Mouse (Mus musculus) brown adipose tissue, adult 24 weeks (tissue): ENCODE measurements around the gene Sept7. TPM values are rescaled to one million over a fixed set of nuclear protein-coding genes. Genes with fewer than 3 reads are reported as not detected.
A peak's percentile ranks its signal among the peaks of the same experiment; 100 is the strongest.

ENCODE experiments used
- H3K27ac ChIP-seq: fragments of 200-500 bp; replicated peaks from 2 replicates; pipeline ENCODE4 v1.5.1; 2012; ENCODE audit warnings: low read depth, mild to moderate bottlenecking, low read length
- H3K4me1 ChIP-seq: fragments of 200-500 bp; 2 replicates; pipeline ENCODE4 v1.6.1; 2012; ENCODE audit warnings: low read length, mixed read lengths; ENCODE audit not compliant: control insufficient read depth, insufficient read depth, insufficient read length
- H3K4me3 ChIP-seq: fragments of 200-500 bp; 2 replicates; pipeline ENCODE4 v1.5.1; 2012; ENCODE audit warnings: low read depth, mild to moderate bottlenecking, low read length, moderate library complexity; ENCODE audit not compliant: insufficient read depth
- polyA plus RNA-seq: library from polyadenylated mRNA; stranded (reverse); fragments of >200 nt; gene quantifications from 2 replicates; pipeline ENCODE4 v1.2.4, GENCODE M21; 2012; ENCODE audit not compliant: missing spikeins, insufficient read depth, insufficient read length

Gene Sept7
- polyA plus RNA-seq, 1 experiment = 112 TPM

DNA sequence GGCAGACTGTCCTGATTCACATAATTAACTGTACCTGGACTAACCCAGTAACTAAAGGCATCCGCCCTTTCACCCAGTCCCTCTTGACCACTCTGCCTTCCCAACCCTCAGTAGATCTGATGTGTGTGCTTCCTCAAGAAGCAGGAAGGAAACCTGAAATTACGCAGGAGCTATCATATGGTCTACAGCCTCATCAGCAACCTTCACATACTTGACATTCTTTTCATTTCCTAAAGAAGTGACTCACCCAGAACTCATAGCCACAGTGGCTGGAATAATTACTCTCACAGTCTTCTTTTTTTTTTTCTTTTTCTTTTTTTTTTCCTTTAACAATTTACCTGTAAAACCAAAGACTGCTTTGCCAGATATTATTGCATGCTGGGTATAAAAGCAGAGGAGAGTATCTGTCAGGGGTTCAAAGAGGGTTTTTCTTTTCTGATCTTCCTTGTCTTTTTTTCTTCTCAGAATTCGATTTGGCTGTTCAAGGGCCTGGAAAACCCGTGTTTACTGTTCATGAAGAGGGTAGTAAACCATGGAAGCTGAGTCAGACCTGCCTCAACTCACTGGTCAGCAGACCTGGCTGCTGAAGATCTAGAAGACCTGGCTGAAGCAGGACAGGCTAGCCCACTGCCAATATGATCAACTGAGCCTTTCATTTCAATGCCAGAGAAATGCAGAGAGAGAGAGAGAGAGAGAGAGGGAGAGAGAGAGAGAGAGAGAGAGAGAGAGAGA lies 8.1 kb upstream of the Sept7 start:
- peak overlapping the region; percentile 63 for H3K27ac ChIP-seq
- H3K4me1 ChIP-seq = peaks cover 2% of the 10 kb centered on the region; the same call in 1 of the 2 replicates
- no peak overlapping the region for H3K4me3 ChIP-seq

DNA sequence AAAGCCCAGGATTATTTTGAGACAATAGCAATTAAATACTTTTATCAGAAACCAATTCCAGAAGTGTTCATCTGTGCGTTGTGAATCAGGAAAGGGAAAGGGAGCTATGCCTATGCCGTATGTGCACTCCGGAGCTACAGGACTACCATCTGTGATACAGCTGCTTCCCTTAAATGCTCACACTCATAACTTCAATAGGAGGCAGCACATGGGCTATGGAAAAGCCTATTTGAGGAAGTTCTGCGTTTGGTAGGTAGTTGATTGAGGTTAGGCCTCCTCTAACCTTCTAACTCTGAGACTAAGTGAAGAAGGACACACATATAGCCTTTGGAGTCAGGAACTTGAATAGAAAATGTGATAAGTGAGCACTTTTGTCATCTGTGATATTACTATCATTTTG lies 7.1 kb upstream of the Sept7 start:
- H3K27ac ChIP-seq = no peak overlapping the region
- H3K4me3 ChIP-seq = no peak overlapping the region
- peaks cover 2% of the 10 kb centered on the region; the same call in 1 of the 2 replicates for H3K4me1 ChIP-seq

DNA sequence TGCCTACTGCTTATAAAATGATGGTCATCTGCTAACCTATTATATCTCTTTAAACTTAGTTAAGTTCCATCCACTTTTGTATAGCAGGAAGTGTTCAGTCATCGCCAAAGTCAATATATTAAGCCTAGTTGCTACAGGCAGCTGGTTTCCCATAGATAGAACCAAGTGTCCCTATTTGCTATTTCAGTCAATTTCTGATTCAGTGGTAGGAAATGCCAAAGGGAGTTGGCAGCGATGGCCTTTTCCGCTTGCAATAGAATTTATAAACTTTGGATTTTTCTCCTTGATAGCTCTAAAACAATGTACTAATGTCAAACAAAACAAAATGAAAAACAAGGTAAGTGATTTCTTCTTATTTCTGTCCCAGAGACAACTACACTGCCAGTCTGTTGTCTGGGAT lies 5.7 kb upstream of the Sept7 start:
- no peak overlapping the region for H3K27ac ChIP-seq
- H3K4me1 ChIP-seq = peaks cover 2% of the 10 kb centered on the region; the same call in 1 of the 2 replicates
- H3K4me3 ChIP-seq = no peak overlapping the region

DNA sequence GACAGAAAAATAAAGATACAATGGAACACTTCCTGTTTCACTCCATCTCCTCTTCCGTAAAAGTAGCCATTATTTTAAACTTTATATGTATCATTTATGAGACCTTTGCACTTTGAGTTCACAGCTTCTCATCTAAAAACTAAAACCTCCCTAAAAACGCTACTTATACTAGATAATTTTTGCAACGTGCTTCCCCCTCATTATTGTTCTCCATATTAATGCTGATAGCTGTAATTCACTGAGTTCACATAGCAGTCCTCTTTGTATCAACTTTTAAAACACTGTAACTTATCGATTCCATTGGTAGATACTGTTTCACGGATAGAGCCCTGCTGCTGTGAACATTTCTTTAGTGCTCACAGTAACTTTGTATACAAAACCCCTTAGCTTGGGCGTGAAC lies 1.1 kb upstream of the Sept7 start:
- H3K4me1 ChIP-seq = no peaks in the 10 kb centered on the region
- H3K4me3 ChIP-seq = peak overlapping the region; percentile 96
- H3K27ac ChIP-seq = peak overlapping the region; percentile 98

DNA sequence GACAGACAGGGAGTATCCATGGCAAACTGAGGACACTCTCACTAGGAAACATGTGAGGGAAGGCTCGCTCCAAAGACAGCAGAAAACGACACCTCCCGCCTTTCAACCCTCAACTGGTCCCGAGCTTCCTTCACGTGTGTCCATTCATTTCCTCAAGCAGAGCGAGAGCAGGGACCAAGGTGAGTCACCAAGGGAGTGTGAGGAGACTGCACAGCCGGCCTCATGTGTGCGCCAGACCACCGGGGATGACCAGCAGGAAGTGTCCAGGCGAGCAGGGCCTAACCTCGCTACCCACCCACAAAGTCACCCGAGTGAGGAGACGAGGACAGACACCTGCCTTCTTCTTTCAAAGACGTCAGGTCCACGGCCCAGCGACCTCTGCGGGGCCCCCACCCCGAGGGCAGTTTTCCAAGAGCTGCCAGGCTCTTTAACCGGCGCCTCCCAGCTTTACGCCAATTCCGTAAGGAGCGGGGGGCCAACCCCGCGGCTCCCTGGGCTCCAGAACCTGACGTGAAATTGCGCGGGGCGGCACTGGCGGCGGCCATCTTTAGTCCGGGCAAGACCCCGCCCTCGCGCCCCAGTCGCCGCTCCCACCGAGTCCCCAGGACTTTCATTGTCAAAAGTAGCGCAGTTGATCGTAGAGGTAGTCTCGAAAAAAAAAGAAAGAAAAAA lies 492 bp upstream of the Sept7 start:
- Histone ChIP-seq H3K27ac (peak overlapping the region; percentile 98), H3K4me1 (no peaks in the 10 kb centered on the region), H3K4me3 (peak overlapping the region; percentile 96)

DNA sequence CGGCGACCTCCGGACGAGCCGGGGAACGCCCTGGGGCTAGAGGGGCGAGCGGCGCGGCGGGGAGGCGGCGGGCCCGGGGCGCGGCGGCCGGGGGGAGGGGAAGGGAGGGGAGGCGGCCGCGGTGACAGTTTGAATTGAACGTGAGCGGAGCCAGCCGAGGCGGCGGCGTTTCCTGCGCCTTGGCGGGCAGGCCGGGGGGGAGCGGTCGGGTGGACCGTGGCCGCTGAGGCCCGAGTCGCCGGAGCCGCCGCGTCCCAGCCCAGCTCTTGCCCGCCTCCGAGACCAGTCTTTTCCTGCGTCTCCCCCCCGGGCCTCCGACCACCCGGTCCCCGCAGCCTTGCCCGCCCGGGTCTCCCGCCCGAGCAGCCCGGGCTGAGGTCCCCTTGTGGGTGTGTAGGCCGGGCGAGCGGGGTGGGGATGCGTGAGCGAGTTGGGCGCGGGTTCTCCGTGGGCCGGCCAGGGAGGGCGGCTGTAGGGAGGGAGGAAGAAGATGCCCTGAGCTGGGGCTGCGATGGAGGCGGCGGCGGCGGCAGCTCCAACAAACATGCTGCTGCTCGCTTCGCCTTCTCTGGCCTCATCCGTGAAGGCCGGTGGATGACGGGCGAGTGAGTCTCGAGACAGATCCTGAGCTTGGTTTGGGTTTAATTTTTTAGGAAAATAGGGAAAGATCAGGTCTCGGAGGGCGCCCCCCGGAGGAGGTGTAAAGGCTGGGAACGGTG lies 679 bp downstream of the Sept7 start:
- Histone ChIP-seq H3K4me3 (peak overlapping the region; percentile 92), H3K4me1 (no peaks in the 10 kb centered on the region), H3K27ac (peak overlapping the region; percentile 60)

DNA sequence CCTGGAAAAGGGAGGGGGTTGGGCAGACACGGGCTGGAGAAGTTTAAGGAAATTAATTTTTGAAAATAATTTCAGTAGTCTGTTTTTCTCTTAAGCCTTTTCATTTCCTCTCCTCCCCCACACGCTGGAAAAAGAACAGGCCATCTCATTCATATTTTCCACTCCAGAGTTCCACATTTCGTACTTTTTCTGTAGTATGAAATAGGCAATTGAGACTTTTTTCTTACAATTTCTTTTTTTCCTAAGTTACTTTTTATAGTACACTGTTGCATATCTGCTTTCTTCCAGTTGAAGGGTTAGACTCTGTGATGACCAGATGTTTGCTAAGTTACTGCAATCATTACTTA lies 1.2 kb downstream of the Sept7 start:
- H3K4me3 ChIP-seq = peak overlapping the region; percentile 92
- no peaks in the 10 kb centered on the region for H3K4me1 ChIP-seq
- peak overlapping the region; percentile 53 for H3K27ac ChIP-seq

DNA sequence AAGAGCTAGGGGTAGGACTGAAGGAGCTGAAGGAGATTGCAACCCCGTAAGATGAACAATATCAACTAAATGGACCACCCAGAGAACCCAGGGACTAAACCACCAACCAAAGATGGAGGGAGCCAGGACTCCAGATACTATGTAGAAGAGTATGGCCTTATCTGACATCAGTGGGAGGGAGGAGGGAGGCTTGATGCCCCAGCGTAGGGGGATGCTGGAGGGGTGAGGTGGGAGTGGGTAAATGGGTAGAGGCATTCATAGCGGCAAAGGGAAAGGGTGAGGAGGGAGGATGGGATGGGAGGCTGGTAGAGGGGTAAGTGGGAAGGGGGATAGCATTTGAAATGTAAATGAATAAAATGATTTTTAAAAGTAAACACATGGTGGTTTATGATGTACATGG lies 8.2 kb downstream of the Sept7 start:
- no peaks in the 10 kb centered on the region; the same call in 1 of the 2 replicates for H3K4me1 ChIP-seq

DNA sequence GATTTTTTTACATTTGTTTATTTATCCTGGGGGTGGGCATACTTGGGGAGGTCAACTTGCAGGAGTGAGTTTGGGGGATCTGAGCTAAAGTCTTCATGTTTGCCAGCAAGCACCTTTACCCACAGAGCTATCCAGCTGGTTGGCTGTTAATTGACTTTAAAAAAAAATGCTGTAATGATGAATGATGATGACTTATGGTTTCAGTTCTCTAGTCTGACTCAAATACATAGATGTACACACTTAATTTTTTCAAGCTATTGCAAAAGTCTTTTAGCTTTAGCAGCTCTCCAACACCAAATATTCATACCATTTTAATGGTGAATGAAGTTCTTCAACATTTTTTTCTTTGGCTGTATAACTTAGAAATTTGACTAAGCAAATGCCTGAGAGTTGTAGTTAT lies 8.7 kb downstream of the Sept7 start:
- H3K4me3 ChIP-seq = no peak overlapping the region
- no peak overlapping the region for H3K27ac ChIP-seq
- H3K4me1 ChIP-seq = no peaks in the 10 kb centered on the region; the same call in 1 of the 2 replicates

More for the DNA sequence above, 8.2 kb downstream of the Sept7 start:
- no peak overlapping the region for H3K27ac ChIP-seq
- no peak overlapping the region for H3K4me3 ChIP-seq

DNA sequence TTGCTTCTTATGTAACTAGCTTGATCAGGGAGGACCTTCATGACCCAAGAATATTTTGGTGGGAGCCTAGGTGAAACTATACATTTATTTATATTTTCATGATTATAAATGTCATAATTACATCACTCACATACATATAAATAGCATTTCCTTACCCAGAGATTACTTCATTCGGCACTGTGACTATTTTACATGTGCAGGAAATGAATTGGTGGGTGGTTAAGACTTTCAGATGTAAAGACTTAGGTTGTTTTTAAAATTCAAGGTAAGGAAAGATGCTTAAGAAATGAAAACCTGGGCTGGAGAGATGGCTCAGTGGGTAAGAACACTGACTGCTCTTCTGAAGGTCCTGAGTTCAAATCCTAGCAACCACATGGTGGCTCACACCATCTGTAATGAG lies 9.8 kb downstream of the Sept7 start:
- Histone ChIP-seq H3K27ac (no peak overlapping the region), H3K4me1 (no peaks in the 10 kb centered on the region; the same call in 1 of the 2 replicates), H3K4me3 (no peak overlapping the region)

DNA sequence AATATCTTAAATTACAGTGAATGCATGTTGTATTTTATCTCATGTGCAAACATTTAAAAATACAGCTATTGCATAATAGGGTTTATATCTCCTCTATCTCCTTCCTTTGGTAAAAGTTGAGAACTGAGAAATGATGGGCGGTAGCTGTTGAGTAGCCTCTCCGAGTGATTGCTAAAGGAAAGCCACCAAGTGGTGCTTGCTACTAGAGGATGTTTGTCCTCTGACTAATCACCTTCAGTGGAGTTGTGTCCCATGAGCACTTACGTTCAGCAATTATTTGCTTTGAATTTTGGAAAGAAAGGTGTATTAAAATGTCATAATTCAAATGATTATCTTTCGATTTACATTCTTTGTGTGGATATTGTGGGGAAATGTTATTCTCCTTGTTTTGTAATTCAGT lies 13.6 kb downstream of the Sept7 start:
- Histone ChIP-seq H3K4me1 (no peaks in the 10 kb centered on the region; the same call in 1 of the 2 replicates), H3K4me3 (no peak overlapping the region), H3K27ac (no peak overlapping the region)

DNA sequence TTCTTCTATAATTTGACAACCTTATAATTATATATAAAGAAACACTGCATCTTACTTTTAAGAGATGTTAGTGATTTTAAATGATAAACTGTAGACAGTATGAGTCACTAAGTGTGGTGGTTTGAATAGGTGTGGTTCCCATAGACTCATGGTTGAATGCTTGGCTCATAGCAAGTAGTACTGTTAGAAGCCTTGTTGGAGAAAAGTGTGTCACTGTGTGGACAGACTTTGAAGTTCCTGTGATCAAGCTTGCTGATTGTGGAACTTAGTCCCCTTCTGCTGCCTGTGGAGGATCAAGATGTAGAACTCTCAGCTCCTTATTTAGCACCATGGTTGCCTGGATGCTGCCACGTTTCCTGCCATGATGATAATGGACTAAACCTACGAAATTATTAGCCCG lies 14.9 kb downstream of the Sept7 start:
- no peaks in the 10 kb centered on the region; the same call in 1 of the 2 replicates for H3K4me1 ChIP-seq
- no peak overlapping the region for H3K4me3 ChIP-seq
- no peak overlapping the region for H3K27ac ChIP-seq

DNA sequence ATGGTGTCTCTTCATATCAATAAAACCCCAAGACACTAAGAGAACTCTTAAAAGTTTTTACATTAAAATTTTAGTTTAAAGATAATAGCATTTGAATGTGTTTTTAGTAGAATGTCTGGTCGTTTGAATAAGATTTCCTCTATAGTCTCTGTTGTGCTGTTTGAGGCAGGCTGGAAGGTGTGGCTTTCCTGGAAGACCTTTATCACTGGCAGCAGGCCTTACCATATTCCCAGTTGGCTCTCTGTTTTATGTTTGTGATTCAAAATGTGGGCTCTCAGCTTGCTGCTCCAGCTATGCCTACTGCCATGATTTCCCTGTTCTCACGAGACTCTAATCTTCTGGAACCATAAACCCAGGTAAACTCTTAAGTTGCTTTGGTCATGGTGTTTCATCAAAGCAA lies 15.3 kb downstream of the Sept7 start:
- Histone ChIP-seq H3K27ac (no peak overlapping the region), H3K4me1 (no peaks in the 10 kb centered on the region; the same call in 1 of the 2 replicates), H3K4me3 (no peak overlapping the region)

DNA sequence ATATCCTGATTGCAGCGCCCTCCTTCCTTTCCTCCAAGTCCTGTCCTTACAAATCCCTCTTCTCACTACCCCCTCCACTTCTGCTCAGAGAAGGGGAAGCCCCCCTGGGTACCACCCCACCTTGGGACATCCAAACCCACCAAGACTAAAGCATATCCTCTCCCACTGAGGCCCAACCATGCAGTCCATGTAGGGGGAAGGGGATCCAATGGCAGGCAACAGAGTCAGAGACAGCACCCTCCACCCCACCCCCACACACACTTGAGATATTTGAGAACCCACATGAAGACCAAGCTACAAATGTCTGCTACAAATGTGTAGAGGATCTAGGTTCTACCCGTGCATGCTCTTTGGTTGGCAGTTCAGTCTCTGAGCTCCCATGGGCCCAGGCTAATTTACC lies 19.7 kb downstream of the Sept7 start:
- Histone ChIP-seq H3K4me3 (no peak overlapping the region), H3K4me1 (no peaks in the 10 kb centered on the region; the same call in 1 of the 2 replicates), H3K27ac (no peak overlapping the region)

DNA sequence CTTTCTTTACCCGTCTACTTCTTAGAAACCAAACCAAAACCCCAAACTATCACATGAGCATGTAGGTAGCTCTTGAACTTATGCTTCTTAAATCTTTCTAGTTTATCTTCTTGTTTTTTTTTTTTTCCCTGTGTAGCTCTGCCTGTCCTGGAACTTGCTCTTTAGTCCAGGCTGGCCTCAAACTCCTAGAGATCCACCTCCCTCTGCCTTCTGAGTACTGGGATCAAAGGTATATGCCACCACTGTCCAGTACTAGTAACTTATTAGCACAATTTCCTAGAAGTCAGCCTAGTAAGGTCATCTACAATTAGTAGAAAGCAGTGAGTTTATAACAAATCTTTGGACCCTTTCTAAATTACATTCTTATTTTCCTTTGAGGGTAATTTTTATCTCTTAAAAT lies 37.6 kb downstream of the Sept7 start:
- Histone ChIP-seq H3K27ac (no peak overlapping the region), H3K4me3 (no peak overlapping the region), H3K4me1 (no peaks in the 10 kb centered on the region)
